In the genomic region with DNA sequence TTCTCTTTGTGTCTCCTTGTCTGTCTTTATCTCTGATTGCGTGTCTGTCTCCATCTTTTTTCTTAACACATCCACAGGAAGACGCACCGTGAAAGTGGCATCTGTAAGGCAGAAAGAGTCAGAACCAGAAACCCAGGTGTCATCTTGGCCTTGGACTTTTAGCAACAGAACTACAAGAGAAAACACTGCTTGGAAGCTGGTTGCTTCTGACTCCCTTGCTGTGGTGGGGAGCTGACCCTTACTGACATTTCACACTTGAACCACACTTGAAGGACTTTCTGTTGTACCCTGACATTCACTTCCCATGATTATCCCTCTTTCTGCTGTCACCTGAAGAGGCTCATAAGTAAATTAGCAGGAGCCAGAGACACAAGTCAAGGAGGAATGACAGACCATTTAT, we compare ENCODE assay signal across 19 mouse cellular contexts.
DNase-seq lines count a peak whose midpoint lies in the region; ATAC-seq lines count a peak whose summit lies in the region.
"Had no signal": no experiment of that assay in that cellular context is flagged by ENCODE, and none has a peak within 500 bp of the region (broad histone marks: within the 10 kb centered on the region; RNA-seq: fewer than 3 reads in every experiment).

No protein-coding gene starts in this region.

- peak; percentile 55 for DNase-seq in heart, adult 11 months
- DNase-seq in heart, embryonic 10.5 days (ENCODE audit: low spot score), result peak; percentile 58
- DNase-seq in heart, postnatal 14 days, result no peak
- DNase-seq: adrenal gland, adult 2 months; adrenal gland, adult 8-10 months; adrenal gland, postnatal 10 days; adrenal gland, postnatal 14 days; adrenal gland, postnatal 25 days; adrenal gland, postnatal 36 days; B cell, adult 2 months; cerebellum, adult 11 months; cerebellum, adult 11-12 months; cerebellum, adult 18-20 months had no signal

- intact Hi-C loops in heart, postnatal 14 days (cut with DNase I), result no loop called here

- H3K4me1 ChIP-seq in heart, embryonic 11.5 days (ENCODE audit: control insufficient read depth, insufficient read depth, low read length), result no peaks in the 10 kb centered on the region
- no peaks in the 10 kb centered on the region for H3K4me1 ChIP-seq in heart, embryonic 10.5 days

- no peak overlapping the region for H3K4me2 ChIP-seq in heart, embryonic 11.5 days

- H3K27ac ChIP-seq in heart, embryonic 11.5 days (ENCODE audit: low read depth, low read length), result no peak overlapping the region
- H3K27ac ChIP-seq in heart, embryonic 10.5 days, result no peak overlapping the region

- H3K9me3 ChIP-seq in heart, embryonic 11.5 days (replicated peaks; ENCODE audit: control insufficient read depth, low read length), result no peaks in the 10 kb centered on the region
- no peaks in the 10 kb centered on the region for H3K9me3 ChIP-seq in heart, embryonic 10.5 days

- H3K36me3 ChIP-seq in heart, embryonic 11.5 days (ENCODE audit: control insufficient read depth, insufficient read depth, low read length), result no peaks in the 10 kb centered on the region
- no peaks in the 10 kb centered on the region for H3K36me3 ChIP-seq in heart, embryonic 10.5 days
- H3K36me3 ChIP-seq: G1E had no signal

- ATAC-seq in heart, embryonic 11.5 days (replicated peaks; ENCODE audit: insufficient number of reproducible peaks, low FRiP score, low TSS enrichment), result no peak
- ATAC-seq: activated CD4-positive, CD25-positive, alpha-beta regulatory T cell, adult 4 months; CD4-positive, CD25-positive, alpha-beta regulatory T cell, adult 4 months; Patski had no signal

- H3K4me3 ChIP-seq in heart, embryonic 11.5 days (ENCODE audit: low read depth, low read length), result no peak overlapping the region
- H3K4me3 ChIP-seq in heart, embryonic 10.5 days, result no peak overlapping the region

- H3K27me3 ChIP-seq in heart, embryonic 11.5 days (ENCODE audit: control insufficient read depth, insufficient read depth, low read length), result no peaks in the 10 kb centered on the region
- peaks cover 10% of the 10 kb centered on the region for H3K27me3 ChIP-seq in heart, embryonic 10.5 days (ENCODE audit: insufficient read depth, poor library complexity, severe bottlenecking)
- H3K27me3 ChIP-seq: CH12.LX had no signal

- H3K9ac ChIP-seq in heart, embryonic 11.5 days (ENCODE audit: low read depth, low read length), result no peak overlapping the region

- WGBS in heart, embryonic 11.5 days (ENCODE audit: insufficient replicate concordance), result 84% methylated on average over 3 of the region's 3 CpGs
- 76% methylated on average over 3 of the region's 3 CpGs for WGBS in heart, embryonic 10.5 days

Comparison
In these comparisons a context has a peak if more than half of its experiments do, and no peak if none do; other contexts are left out.
1. DNase-seq: peak in heart, adult 11 months (single experiment) and heart, embryonic 10.5 days (single experiment); none in heart, postnatal 14 days (0 of 2).